Mouse (Mus musculus) NIH3T3 (cell line): ENCODE results near the gene Ccnt1.

Source experiments
- DNase-seq: peaks from one replicate; pipeline ENCODE4 v3.0.0-alpha.2; 2012; ENCODE audit warnings: low read depth

Ccnt1 gene

GRCm38 (mm10) chr15:98510438-98511385 lies 60.0 kb downstream of the Ccnt1 start:
- DNase-seq = peak; percentile 89

GRCm38 (mm10) chr15:98509387-98509786 lies 61.3 kb downstream of the Ccnt1 start:
- DNase-seq = no peak

- no peak for DNase-seq
Observed at GRCm38 (mm10) chr15:98507321-98507720, 63.4 kb downstream of the Ccnt1 start.

- DNase-seq = peak; percentile 49
Observed at GRCm38 (mm10) chr15:98506253-98506957, 64.3 kb downstream of the Ccnt1 start.

DNA sequence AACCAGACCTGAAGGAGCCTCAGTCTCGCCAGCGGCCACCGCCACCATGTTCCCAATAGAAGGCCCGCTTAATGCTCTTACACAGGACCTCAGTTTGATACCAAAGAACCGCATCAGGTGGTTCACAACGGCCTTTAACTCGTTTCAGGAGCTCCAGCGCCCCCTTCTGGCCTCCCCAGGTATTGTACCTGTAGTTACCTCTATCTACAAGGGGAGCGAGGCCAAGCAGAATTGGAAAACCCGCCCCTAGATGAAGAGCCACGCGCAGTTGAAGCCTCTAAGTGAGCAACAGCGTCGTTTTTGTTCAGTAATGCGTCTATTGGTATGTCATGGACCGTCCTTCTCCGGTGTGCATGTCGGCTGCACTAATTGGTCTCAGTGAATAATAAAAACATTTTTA lies 66.2 kb downstream of the Ccnt1 start:
- DNase-seq = peak; percentile 71

- peak; percentile 56 for DNase-seq
Observed at GRCm38 (mm10) chr15:98503317-98503716, 67.4 kb downstream of the Ccnt1 start.

- no peak for DNase-seq
Observed at GRCm38 (mm10) chr15:98497631-98498030, 73.1 kb downstream of the Ccnt1 start.

GRCm38 (mm10) chr15:98492102-98492501 lies 78.6 kb downstream of the Ccnt1 start, which contains the start of gene Olfr279:
Gene Olfr279 (plus strand): TSS chr15:98492402.
- DNase-seq = no peak

GRCm38 (mm10) chr15:98491332-98491731 lies 79.4 kb downstream of the Ccnt1 start:
- no peak for DNase-seq
